Mouse (Mus musculus): ENCODE measurements around the gene Ear1.
"Not testable (repeated sequence)": the region's sequence is repeated elsewhere in the genome, so short reads cannot be mapped to it uniquely, and the experiment has no call there.

- TF ChIP-seq USF1 (IDR thresholded peaks at IDR 0.05; ENCODE audit: low read depth); MAX (IDR thresholded peaks at IDR 0.05; ENCODE audit: low read depth); MYOG (IDR thresholded peaks at IDR 0.05; ENCODE audit: control insufficient read depth in 1 of 3, insufficient read depth in 1 of 3, insufficient read length in 2 of 3, low read depth in 2 of 3); POLR2A (IDR thresholded peaks at IDR 0.05; ENCODE audit: insufficient read length, low read depth); SRF (IDR thresholded peaks at IDR 0.05; ENCODE audit: control insufficient read depth, insufficient read length, low read depth); POLR2AphosphoS2 (IDR thresholded peaks at IDR 0.05; ENCODE audit: insufficient read length, low read depth); TCF12 (IDR thresholded peaks at IDR 0.05; ENCODE audit: insufficient read depth, poor library complexity, severe bottlenecking): not testable (repeated sequence)
Observed at GRCm38 (mm10) chr14:43835366-43835765, 40.0 kb downstream of the Ear1 start.
